Comparison of ENCODE assay signal across 13 mouse cellular contexts in the genomic region with DNA sequence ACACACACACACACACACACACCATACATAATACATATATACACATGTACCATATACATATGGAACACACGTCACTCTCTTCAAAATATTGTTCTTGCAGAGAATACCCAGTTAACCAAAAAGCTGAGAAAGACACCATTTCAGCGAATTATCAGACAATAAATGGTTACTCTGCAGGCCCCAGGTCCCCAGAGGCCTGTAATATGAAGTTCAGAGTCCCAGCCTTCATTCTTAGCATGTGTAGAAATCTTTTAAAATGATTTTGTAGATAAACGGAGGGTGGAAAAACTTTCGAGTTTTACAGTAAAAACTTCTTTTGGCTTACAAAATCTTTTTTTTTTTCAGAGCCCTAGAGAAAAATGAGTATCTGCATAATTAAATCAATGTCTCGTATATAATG. TPM values are rescaled to one million over a fixed set of nuclear protein-coding genes. Genes with fewer than 3 reads are reported as not detected.
A peak's percentile ranks its signal among the peaks of the same experiment; 100 is the strongest.
DNase-seq lines count a peak whose midpoint lies in the region; ATAC-seq lines count a peak whose summit lies in the region.
"Had no signal": no experiment of that assay in that cellular context is flagged by ENCODE, and none has a peak within 500 bp of the region (broad histone marks: within the 10 kb centered on the region; RNA-seq: fewer than 3 reads in every experiment).

No protein-coding gene starts in this region.

- ATAC-seq in embryonic facial prominence, embryonic 11.5 days (replicated peaks; ENCODE audit: insufficient number of reproducible peaks, low FRiP score, low TSS enrichment, low read depth) = no peak
- no peak for ATAC-seq in kidney, embryonic 15.5 days (replicated peaks; ENCODE audit: low FRiP score)
- ATAC-seq in limb, embryonic 13.5 days (ENCODE audit: low FRiP score, low read depth) = no peak
- no peak for ATAC-seq in inflammation-experienced regulatory T-cells, adult 6 months
- ATAC-seq: midbrain, embryonic 15.5 days had no signal

- H3K4me3 ChIP-seq in embryonic facial prominence, embryonic 11.5 days (ENCODE audit: low read depth, low read length) = no peak overlapping the region
- H3K4me3 ChIP-seq in embryonic facial prominence, embryonic 10.5 days = no peak overlapping the region
- H3K4me3 ChIP-seq in kidney, embryonic 15.5 days (replicated peaks) = peak overlapping the region; percentile 3
- H3K4me3 ChIP-seq in limb, embryonic 13.5 days = peak overlapping the region; percentile 30
- H3K4me3 ChIP-seq: hindbrain, embryonic 15.5 days; midbrain, embryonic 15.5 days; neural tube, embryonic 12.5 days had no signal

- no peak overlapping the region for H3K4me2 ChIP-seq in embryonic facial prominence, embryonic 11.5 days (ENCODE audit: low read depth, low read length)
- H3K4me2 ChIP-seq in kidney, embryonic 15.5 days = peak overlapping the region; percentile 45
- H3K4me2 ChIP-seq in limb, embryonic 13.5 days (replicated peaks) = peak overlapping the region; percentile 57
- H3K4me2 ChIP-seq: hindbrain, embryonic 15.5 days; midbrain, embryonic 15.5 days; neural tube, embryonic 12.5 days had no signal

- no peaks in the 10 kb centered on the region for H3K27me3 ChIP-seq in embryonic facial prominence, embryonic 11.5 days (ENCODE audit: control insufficient read depth, insufficient read depth, low read length)
- H3K27me3 ChIP-seq in embryonic facial prominence, embryonic 10.5 days (replicated peaks; ENCODE audit: low read depth, poor library complexity, severe bottlenecking) = no peaks in the 10 kb centered on the region
- H3K27me3 ChIP-seq in kidney, embryonic 15.5 days = no peaks in the 10 kb centered on the region
- 0 out of 2 replicates have a peak, but pooled peaks cover 5% of the 10 kb centered on the region for H3K27me3 ChIP-seq in limb, embryonic 13.5 days
- H3K27me3 ChIP-seq: hindbrain, embryonic 15.5 days; midbrain, embryonic 15.5 days; neural tube, embryonic 12.5 days had no signal

- H3K36me3 ChIP-seq in embryonic facial prominence, embryonic 11.5 days (replicated peaks; ENCODE audit: control insufficient read depth, insufficient read depth, low read depth, low read length) = no peaks in the 10 kb centered on the region
- no peaks in the 10 kb centered on the region for H3K36me3 ChIP-seq in embryonic facial prominence, embryonic 10.5 days (replicated peaks)
- no peaks in the 10 kb centered on the region for H3K36me3 ChIP-seq in kidney, embryonic 15.5 days
- no peaks in the 10 kb centered on the region for H3K36me3 ChIP-seq in limb, embryonic 13.5 days
- H3K36me3 ChIP-seq: hindbrain, embryonic 15.5 days; midbrain, embryonic 15.5 days; neural tube, embryonic 12.5 days had no signal

- no peaks in the 10 kb centered on the region for H3K9me3 ChIP-seq in embryonic facial prominence, embryonic 11.5 days (replicated peaks; ENCODE audit: control insufficient read depth, low read length)
- H3K9me3 ChIP-seq in embryonic facial prominence, embryonic 10.5 days = no peaks in the 10 kb centered on the region
- H3K9me3 ChIP-seq in kidney, embryonic 15.5 days (replicated peaks) = no peaks in the 10 kb centered on the region
- no peaks in the 10 kb centered on the region for H3K9me3 ChIP-seq in limb, embryonic 13.5 days
- H3K9me3 ChIP-seq: hindbrain, embryonic 15.5 days; midbrain, embryonic 15.5 days; neural tube, embryonic 12.5 days had no signal

- 68% methylated on average over 5 of the region's 5 CpGs for WGBS in embryonic facial prominence, embryonic 11.5 days
- 77% methylated on average over 5 of the region's 5 CpGs for WGBS in embryonic facial prominence, embryonic 10.5 days
- WGBS in kidney, embryonic 15.5 days = 65% methylated on average over 5 of the region's 5 CpGs
- WGBS in limb, embryonic 13.5 days = 43% methylated on average over 5 of the region's 5 CpGs

- no peaks in the 10 kb centered on the region for H3K4me1 ChIP-seq in embryonic facial prominence, embryonic 11.5 days (ENCODE audit: control insufficient read depth, insufficient read depth, low read length)
- H3K4me1 ChIP-seq in embryonic facial prominence, embryonic 10.5 days = peaks cover 10% of the 10 kb centered on the region
- 0 out of 2 replicates have a peak, but pooled peaks cover 5% of the 10 kb centered on the region for H3K4me1 ChIP-seq in kidney, embryonic 15.5 days
- peaks cover 9% of the 10 kb centered on the region for H3K4me1 ChIP-seq in limb, embryonic 13.5 days
- H3K4me1 ChIP-seq: neural tube, embryonic 12.5 days had no signal

- DNase-seq in embryonic facial prominence, embryonic 11.5 days (ENCODE audit: low spot score) = peak; percentile 12
- no peak for DNase-seq in embryonic facial prominence, embryonic 10.5 days (ENCODE audit: low spot score)
- DNase-seq in kidney, adult 11 months = no peak
- DNase-seq in adipocyte (ENCODE audit: low spot score) = peak; percentile 39
- DNase-seq in embryo, embryonic 11 days = no peak
- DNase-seq: adrenal gland, adult 8-10 months; cerebellum, adult 9-11 months had no signal

- no peak overlapping the region for H3K9ac ChIP-seq in embryonic facial prominence, embryonic 11.5 days (replicated peaks; ENCODE audit: low read length)
- H3K9ac ChIP-seq in kidney, embryonic 15.5 days = no peak overlapping the region
- no peak overlapping the region for H3K9ac ChIP-seq in limb, embryonic 13.5 days
- H3K9ac ChIP-seq: hindbrain, embryonic 15.5 days; midbrain, embryonic 15.5 days; neural tube, embryonic 12.5 days had no signal

- H3K27ac ChIP-seq in embryonic facial prominence, embryonic 11.5 days (replicated peaks; ENCODE audit: low read depth, low read length) = no peak overlapping the region
- H3K27ac ChIP-seq in embryonic facial prominence, embryonic 10.5 days (replicated peaks) = no peak overlapping the region
- peak overlapping the region; percentile 79; the same call in 1 of the 2 replicates for H3K27ac ChIP-seq in kidney, embryonic 15.5 days
- no peak overlapping the region for H3K27ac ChIP-seq in limb, embryonic 13.5 days
- H3K27ac ChIP-seq: hindbrain, embryonic 15.5 days; midbrain, embryonic 15.5 days; neural tube, embryonic 12.5 days had no signal

RNA-seq across cellular contexts. Expression of a gene that starts 58.7 kb away (rescaled TPM):
- 3.3 and 3.9 TPM in 2 replicates for polyA plus RNA-seq in embryonic facial prominence, embryonic 11.5 days (2014; fragmentation: Nextera tagmentation; extraction: Ambion mirVana)
- polyA plus RNA-seq in embryonic facial prominence, embryonic 10.5 days (2016; fragmentation: Nextera tagmentation; extraction: Ambion mirVana) = 4.1 and 4.2 TPM in 2 replicates
- 5.1 and 5.7 TPM in 2 replicates for polyA plus RNA-seq in kidney, embryonic 15.5 days (2015; fragmentation: Nextera tagmentation; extraction: Ambion mirVana)
- 6.5 TPM in 2 replicates for polyA plus RNA-seq in limb, embryonic 13.5 days (2015; fragmentation: Nextera tagmentation; extraction: Ambion mirVana)
- polyA plus RNA-seq in inflammation-experienced regulatory T-cells, adult 6 months (2017; shearing (Covaris generic)) = under 1 TPM in 1 of 3 experiments, not detected in 2; 0.16 TPM

Comparison
In these comparisons a context has a peak if more than half of its experiments do, and no peak if none do; other contexts are left out.
1. DNase-seq: peak in embryonic facial prominence, embryonic 11.5 days (single experiment) and adipocyte (single experiment); none in embryonic facial prominence, embryonic 10.5 days (single experiment), kidney, adult 11 months (single experiment) and embryo, embryonic 11 days (single experiment).
2. H3K4me3 ChIP-seq: peak in kidney, embryonic 15.5 days (single experiment) and limb, embryonic 13.5 days (single experiment); none in embryonic facial prominence, embryonic 11.5 days (single experiment) and embryonic facial prominence, embryonic 10.5 days (single experiment).